Mouse (Mus musculus): Measurements from ENCODE around the gene Med19. TPM values are rescaled to one million over a fixed set of nuclear protein-coding genes. Genes with fewer than 3 reads are reported as not detected.

The Med19 gene
- polyA plus RNA-seq, 1 experiment: 11.5 TPM

GRCm38 (mm10) chr2:84690050-84690449 lies 11.8 kb downstream of the Med19 start:
- H3K4me1 ChIP-seq (ENCODE audit: control insufficient read depth, insufficient read depth, insufficient read length, low read length): no peaks in the 10 kb centered on the region
- no peak overlapping the region for H3K27ac ChIP-seq (replicated peaks; ENCODE audit: low read depth, low read length)
- H3K4me3 ChIP-seq (ENCODE audit: insufficient read depth, low read depth, low read length): no peak overlapping the region

DNA sequence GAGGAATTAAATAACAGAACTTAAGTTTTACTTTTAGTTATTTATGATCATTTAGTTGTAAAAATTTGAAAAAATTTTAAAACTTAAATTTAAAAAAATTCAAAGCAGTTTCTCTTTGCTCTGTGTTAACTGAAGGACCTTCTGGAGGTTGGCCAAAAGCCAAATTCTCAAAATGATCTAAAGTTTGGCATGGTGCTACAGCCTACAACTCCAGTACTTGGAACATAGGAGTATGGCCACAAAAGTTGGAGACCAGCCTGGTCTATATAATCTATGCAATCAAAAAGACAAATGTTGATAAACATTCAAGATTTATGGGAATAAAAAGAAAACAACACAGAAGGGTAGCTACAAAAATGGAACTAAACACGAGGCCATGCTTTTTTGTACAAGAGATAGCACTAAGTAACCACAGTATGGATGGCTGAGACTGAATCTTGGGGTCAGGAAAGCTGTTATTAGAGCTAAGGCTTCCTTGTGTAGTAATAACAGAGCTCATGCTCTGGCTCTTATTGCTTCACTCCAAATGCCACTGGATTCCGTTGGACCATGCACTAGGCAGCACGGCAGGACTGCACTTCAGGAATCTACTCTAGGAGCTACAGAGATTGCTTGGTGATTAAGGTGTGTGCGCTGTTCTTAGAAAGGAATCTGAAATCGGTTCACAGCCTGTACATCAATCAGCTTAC lies 16.9 kb downstream of the Med19 start:
- no peak overlapping the region for H3K4me3 ChIP-seq (ENCODE audit: insufficient read depth, low read depth, low read length)
- no peak overlapping the region for H3K27ac ChIP-seq (replicated peaks; ENCODE audit: low read depth, low read length)
- no peaks in the 10 kb centered on the region for H3K4me1 ChIP-seq (ENCODE audit: control insufficient read depth, insufficient read depth, insufficient read length, low read length)

DNA sequence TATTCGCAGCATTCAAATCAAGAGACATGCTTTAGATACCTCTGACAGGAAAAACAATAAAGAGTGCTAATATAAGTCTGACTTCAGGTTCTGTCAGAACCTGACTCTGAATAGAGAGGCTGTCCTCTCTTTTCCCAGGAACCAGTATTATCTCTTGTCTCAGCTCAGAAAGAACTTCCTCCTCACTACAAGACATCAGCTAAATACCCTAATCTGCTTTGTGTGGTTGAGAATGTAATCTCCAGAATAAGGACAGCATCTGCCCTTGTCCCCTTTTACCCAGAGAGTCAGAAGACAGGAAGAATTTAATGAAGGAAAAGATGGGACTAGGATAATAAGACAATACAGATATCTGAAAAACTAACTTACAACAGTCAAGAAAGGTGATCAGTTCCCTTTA lies 25.3 kb downstream of the Med19 start:
- Histone ChIP-seq H3K27ac (replicated peaks; ENCODE audit: low read depth, low read length) (no peak overlapping the region), H3K4me1 (ENCODE audit: control insufficient read depth, insufficient read depth, insufficient read length, low read length) (no peaks in the 10 kb centered on the region), H3K4me3 (ENCODE audit: insufficient read depth, low read depth, low read length) (no peak overlapping the region)

DNA sequence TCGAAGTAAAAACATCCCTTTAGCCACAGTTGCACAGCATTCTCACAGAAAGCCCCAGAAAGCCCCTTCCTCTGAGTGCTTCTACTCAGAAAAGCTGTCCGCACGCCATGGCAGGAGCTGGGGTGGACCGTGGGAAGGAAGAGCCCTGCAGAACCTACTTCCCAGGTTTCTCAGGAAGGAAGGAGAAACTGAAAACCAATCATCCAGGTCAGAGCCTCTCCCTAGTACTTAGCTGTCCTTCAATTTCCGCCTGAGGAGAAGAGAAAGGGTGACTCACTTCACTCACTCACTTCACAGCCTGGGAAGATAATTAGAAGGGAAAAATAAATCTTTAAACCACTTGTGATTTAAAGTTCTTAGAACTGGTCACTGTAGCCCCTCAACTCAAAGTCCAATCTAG lies 26.1 kb downstream of the Med19 start:
- H3K4me1 ChIP-seq (ENCODE audit: control insufficient read depth, insufficient read depth, insufficient read length, low read length): no peaks in the 10 kb centered on the region
- H3K27ac ChIP-seq (replicated peaks; ENCODE audit: low read depth, low read length): no peak overlapping the region
- no peak overlapping the region for H3K4me3 ChIP-seq (ENCODE audit: insufficient read depth, low read depth, low read length)

GRCm38 (mm10) chr2:84705295-84705694 lies 27.1 kb downstream of the Med19 start:
- Histone ChIP-seq H3K27ac (replicated peaks; ENCODE audit: low read depth, low read length) (no peak overlapping the region), H3K4me1 (ENCODE audit: control insufficient read depth, insufficient read depth, insufficient read length, low read length) (0 out of 2 replicates have a peak, but pooled peaks cover 2% of the 10 kb centered on the region), H3K4me3 (ENCODE audit: insufficient read depth, low read depth, low read length) (no peak overlapping the region)

GRCm38 (mm10) chr2:84707523-84707922 lies 29.3 kb downstream of the Med19 start:
- 0 out of 2 replicates have a peak, but pooled peaks cover 2% of the 10 kb centered on the region for H3K4me1 ChIP-seq (ENCODE audit: control insufficient read depth, insufficient read depth, insufficient read length, low read length)
- H3K4me3 ChIP-seq (ENCODE audit: insufficient read depth, low read depth, low read length): no peak overlapping the region
- H3K27ac ChIP-seq (replicated peaks; ENCODE audit: low read depth, low read length): no peak overlapping the region

GRCm38 (mm10) chr2:84711898-84712297 lies 33.7 kb downstream of the Med19 start:
- no peak overlapping the region for H3K4me3 ChIP-seq (ENCODE audit: insufficient read depth, low read depth, low read length)
- H3K27ac ChIP-seq (replicated peaks; ENCODE audit: low read depth, low read length): no peak overlapping the region
- peaks cover 5% of the 10 kb centered on the region; the same call in 1 of the 2 replicates for H3K4me1 ChIP-seq (ENCODE audit: control insufficient read depth, insufficient read depth, insufficient read length, low read length)

- peak overlapping the region; percentile 84 for H3K27ac ChIP-seq (replicated peaks; ENCODE audit: low read depth, low read length)
- peaks cover 5% of the 10 kb centered on the region; the same call in 1 of the 2 replicates for H3K4me1 ChIP-seq (ENCODE audit: control insufficient read depth, insufficient read depth, insufficient read length, low read length)
- H3K4me3 ChIP-seq (ENCODE audit: insufficient read depth, low read depth, low read length): peak overlapping the region; percentile 84
Measured at GRCm38 (mm10) chr2:84714422-84714810, 36.2 kb downstream of the Med19 start.

DNA sequence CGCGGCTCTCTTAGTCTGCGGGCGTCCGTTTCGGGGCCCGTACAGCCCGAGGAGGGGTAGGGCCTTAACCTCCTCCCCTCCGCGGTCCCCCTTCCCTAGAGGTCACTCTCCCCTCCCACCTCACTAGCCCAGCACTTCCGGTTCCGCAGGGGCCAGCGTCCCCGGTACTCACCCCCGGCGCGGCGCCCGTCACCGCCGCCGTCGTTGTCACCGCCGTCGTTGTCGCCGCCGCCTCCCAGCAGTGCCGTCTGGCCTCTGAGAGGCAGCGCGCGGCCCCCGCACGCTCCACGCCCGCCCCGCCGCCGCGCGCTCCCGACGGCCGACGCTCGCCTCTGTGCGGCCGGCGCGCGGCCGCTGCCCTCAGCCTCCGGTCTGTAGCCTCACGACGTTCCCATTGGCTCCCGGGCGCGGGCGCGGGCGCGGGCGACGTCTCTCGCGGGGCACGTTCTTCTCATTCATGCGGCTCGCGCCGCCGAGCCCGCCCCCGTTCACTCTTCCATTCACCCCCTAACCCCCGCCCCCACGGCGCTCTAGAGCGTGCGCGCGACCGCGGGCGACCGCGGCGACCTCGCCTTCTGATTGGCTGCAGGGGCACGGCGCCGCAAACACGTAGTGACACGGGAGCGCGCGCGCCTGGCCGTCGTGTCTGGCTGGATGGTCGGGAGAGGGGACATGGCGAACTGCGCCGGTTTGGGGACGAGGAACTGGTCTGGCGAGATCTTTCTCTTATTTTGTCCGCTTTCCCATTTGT lies 36.8 kb downstream of the Med19 start, which contains the start of gene Zdhhc5:
Zdhhc5 (minus strand) TSS at position 370 of the 751 bp plus-strand sequence.
- peak within 1 kb of the TSS; percentile 95 for H3K27ac ChIP-seq (replicated peaks; ENCODE audit: low read depth, low read length)
- peak within 1 kb of the TSS; percentile 84 for H3K4me3 ChIP-seq (ENCODE audit: insufficient read depth, low read depth, low read length)
- H3K4me1 ChIP-seq (ENCODE audit: control insufficient read depth, insufficient read depth, insufficient read length, low read length): peaks cover 5% of the 10 kb centered on the region; the same call in 1 of the 2 replicates

DNA sequence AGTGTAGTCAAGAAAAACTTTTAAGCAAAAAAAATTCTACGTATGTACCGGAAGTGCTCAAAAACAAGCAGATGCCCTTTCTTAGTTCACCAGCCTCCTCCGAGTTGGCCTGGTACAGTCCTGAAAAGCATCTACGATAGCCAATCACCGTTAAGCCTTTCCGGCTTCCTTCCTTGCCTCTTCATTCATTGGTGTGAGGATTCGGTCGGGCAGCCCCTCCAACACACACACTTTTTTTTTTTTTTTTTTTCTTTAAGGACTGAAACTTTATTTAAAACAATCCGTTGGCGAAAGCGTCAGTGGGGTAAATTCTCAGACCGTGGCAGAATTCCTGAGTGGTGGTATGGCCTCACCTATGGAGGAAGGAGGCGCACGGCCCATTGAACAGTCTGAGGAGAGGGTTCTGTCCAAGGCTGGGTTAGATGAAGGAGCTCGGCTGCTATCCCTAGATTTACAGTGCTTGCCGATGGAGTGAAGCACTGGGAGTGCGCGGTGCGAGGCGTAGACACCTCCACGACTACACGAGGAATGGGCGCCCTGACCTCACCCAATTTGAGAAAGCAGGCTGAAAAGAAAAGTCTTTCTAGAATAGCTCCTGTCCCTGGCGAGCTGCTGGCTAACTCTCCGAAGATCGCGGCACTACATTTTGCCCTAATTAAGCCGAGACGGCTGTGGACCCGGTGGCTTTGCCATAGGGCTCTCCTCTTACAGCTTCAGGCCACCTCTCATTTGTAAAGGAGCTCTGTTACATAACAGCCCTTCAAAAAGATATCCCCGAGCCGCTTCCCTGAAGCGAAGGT lies 37.6 kb downstream of the Med19 start:
- Histone ChIP-seq H3K4me3 (ENCODE audit: insufficient read depth, low read depth, low read length) (peak overlapping the region; percentile 72), H3K4me1 (ENCODE audit: control insufficient read depth, insufficient read depth, insufficient read length, low read length) (peaks cover 3% of the 10 kb centered on the region; the same call in 1 of the 2 replicates), H3K27ac (replicated peaks; ENCODE audit: low read depth, low read length) (peak overlapping the region; percentile 95)

GRCm38 (mm10) chr2:84716423-84717355 lies 38.5 kb downstream of the Med19 start:
- peak overlapping the region; percentile 72 for H3K4me3 ChIP-seq (ENCODE audit: insufficient read depth, low read depth, low read length)
- H3K4me1 ChIP-seq (ENCODE audit: control insufficient read depth, insufficient read depth, insufficient read length, low read length): peaks cover 3% of the 10 kb centered on the region; the same call in 1 of the 2 replicates
- H3K27ac ChIP-seq (replicated peaks; ENCODE audit: low read depth, low read length): peak overlapping the region; percentile 92

- Histone ChIP-seq H3K4me1 (ENCODE audit: control insufficient read depth, insufficient read depth, insufficient read length, low read length) (peaks cover 3% of the 10 kb centered on the region; the same call in 1 of the 2 replicates), H3K4me3 (ENCODE audit: insufficient read depth, low read depth, low read length) (no peak overlapping the region), H3K27ac (replicated peaks; ENCODE audit: low read depth, low read length) (no peak overlapping the region)
Measured at GRCm38 (mm10) chr2:84717357-84717756, 39.2 kb downstream of the Med19 start.

DNA sequence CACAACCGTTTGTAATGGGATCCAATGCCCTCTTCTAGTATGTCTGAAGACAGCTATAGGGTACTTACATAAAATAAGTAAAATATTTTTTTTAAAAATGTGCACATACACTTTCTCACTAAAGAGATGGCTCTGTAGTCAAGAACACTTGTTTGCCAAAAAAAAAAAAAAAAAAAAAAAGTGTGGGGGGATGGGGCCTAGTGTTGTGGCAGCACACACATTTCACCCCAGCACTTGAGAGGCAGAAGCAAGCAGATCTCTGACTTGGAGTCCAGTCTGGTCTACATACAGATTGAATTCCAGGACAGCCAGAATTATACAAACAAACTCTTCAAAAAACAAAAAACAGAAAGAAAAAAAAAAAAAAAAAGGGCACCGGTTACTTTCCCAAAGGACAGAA lies 42.5 kb downstream of the Med19 start:
- no peak overlapping the region for H3K4me3 ChIP-seq (ENCODE audit: insufficient read depth, low read depth, low read length)
- peaks cover 5% of the 10 kb centered on the region for H3K4me1 ChIP-seq (ENCODE audit: control insufficient read depth, insufficient read depth, insufficient read length, low read length)
- H3K27ac ChIP-seq (replicated peaks; ENCODE audit: low read depth, low read length): no peak overlapping the region

GRCm38 (mm10) chr2:84721182-84721581 lies 43.0 kb downstream of the Med19 start:
- Histone ChIP-seq H3K4me1 (ENCODE audit: control insufficient read depth, insufficient read depth, insufficient read length, low read length) (peaks cover 6% of the 10 kb centered on the region), H3K4me3 (ENCODE audit: insufficient read depth, low read depth, low read length) (no peak overlapping the region), H3K27ac (replicated peaks; ENCODE audit: low read depth, low read length) (no peak overlapping the region)
